Mouse (Mus musculus) cerebellum, postnatal 36 days (tissue): Measurements from ENCODE around the gene Nrros.
"Not testable (repeated sequence)": the region's sequence is repeated elsewhere in the genome, so short reads cannot be mapped to it uniquely, and the experiment has no call there.

ENCODE experiments used
- DNase-seq, 2 experiments: peaks; one replicate each; pipeline ENCODE4 v3.0.0; 2021 to 2022; ENCODE audit warnings: mixed read lengths in 2 of 2

Gene Nrros

GRCm38 (mm10) chr16:32114406-32114805 lies 51.0 kb downstream of the Nrros start:
- no peak for DNase-seq

- no peak for DNase-seq
Observed at GRCm38 (mm10) chr16:32113541-32114218, 51.7 kb downstream of the Nrros start.

GRCm38 (mm10) chr16:32110951-32111699 lies 54.3 kb downstream of the Nrros start:
- DNase-seq = no peak

GRCm38 (mm10) chr16:32108578-32108977 lies 56.8 kb downstream of the Nrros start:
- DNase-seq = no peak

GRCm38 (mm10) chr16:32108170-32108569 lies 57.2 kb downstream of the Nrros start:
- DNase-seq = no peak

GRCm38 (mm10) chr16:32107342-32108045 lies 57.9 kb downstream of the Nrros start:
- DNase-seq = no peak

GRCm38 (mm10) chr16:32105698-32106097 lies 59.7 kb downstream of the Nrros start:
- DNase-seq = no peak

- DNase-seq = no peak
Observed at GRCm38 (mm10) chr16:32102295-32102694, 63.1 kb downstream of the Nrros start.

- peak; percentile 86 to 91 for DNase-seq
Observed at GRCm38 (mm10) chr16:32099638-32100150, 65.7 kb downstream of the Nrros start, which contains the start of the genes Pigx and Cep19. TSS of gene Pigx (minus strand) at chr16:32099740. TSS of gene Cep19 (plus strand) at chr16:32099800.

GRCm38 (mm10) chr16:32098897-32099637 lies 66.3 kb downstream of the Nrros start:
- peak in 1 of 2 experiments; percentile 17 for DNase-seq

- not testable (repeated sequence) for DNase-seq
Observed at GRCm38 (mm10) chr16:32097757-32098156, 67.6 kb downstream of the Nrros start.
